Mouse (Mus musculus): ENCODE measurements around the gene Tmem190.

GRCm38 (mm10) chr7:4782130-4782529, 607 bp upstream of the Tmem190 start:
- TF ChIP-seq CTCF (IDR thresholded peaks at IDR 0.05; ENCODE audit: low read depth, low read length) (no peak), GATA1 (IDR thresholded peaks at IDR 0.05; ENCODE audit: borderline replicate concordance, low read length) (no peak), TAL1 (conservative IDR thresholded peaks at IDR 0.05; ENCODE audit: low read depth, low read length) (no peak)

All from G1E (cell line).